Mouse (Mus musculus) layer of hippocampus, postnatal 36 days (tissue): ENCODE measurements around the gene Setd7. TPM values are rescaled to one million over a fixed set of nuclear protein-coding genes. Genes with fewer than 3 reads are reported as not detected.
"Not testable (repeated sequence)": the region's sequence is repeated elsewhere in the genome, so short reads cannot be mapped to it uniquely, and the experiment has no call there.

Source experiments
- DNase-seq, 2 experiments: peaks; one replicate each; pipeline ENCODE4 v3.0.0; 2022
- total RNA-seq, 2 experiments: library from RNA; stranded (reverse); gene quantifications; 2 replicates each; pipeline ENCODE4 v1.2.3; 2021

The Setd7 gene
- total RNA-seq, result 100 to 1,000 TPM; 159 to 165 TPM

DNA sequence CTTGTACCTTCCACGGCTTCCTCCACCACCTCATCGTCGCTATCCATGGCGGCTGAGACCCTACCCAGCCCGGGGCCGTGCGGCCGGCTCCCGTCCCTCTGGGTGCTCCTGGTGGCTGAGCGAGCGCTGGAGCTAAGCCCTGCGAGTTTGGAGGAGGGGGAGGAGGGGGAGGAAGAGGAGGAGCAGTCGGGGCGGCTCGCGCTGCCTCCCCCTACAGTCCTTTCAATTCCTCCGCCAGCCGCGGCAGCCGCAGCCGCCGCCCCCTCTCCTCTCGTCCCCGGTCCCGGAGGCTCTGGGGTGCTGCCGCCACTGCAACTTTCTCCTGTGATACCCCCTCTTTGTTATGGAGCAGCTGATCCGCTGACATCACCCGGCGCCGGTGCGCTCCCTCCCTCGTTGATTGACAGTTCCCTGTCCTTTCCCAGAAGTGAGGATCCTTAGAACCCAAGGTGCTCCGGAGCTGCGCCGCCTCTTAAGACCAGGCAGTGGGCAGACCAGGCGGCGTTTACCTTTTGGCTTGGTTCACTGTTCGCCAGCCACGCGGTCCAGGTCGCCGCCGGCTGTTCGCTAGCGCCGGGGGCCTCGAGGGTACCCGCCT lies at the start of gene Setd7:
Gene Setd7 (minus strand): TSS at position 369 of the 598 bp plus-strand sequence.
- peak; percentile 81 to 83 for DNase-seq

DNA sequence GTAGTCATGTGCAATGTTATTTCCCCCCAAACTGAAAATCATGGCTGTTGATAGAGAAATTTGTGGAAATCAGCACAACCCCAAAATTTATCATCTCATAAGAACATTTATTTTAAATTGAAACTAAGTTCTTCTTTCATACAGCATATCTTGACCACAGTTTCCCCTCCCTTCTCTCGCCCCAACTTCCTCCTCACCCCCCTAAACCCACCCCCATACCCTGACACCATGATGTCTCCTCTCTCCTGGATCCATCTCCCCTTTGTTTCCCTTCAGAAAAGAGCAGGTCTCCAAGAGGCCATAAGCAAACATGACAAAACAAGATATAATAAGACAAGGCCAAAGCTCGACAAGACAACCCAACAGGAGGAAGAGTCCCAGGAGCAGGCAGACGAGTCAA lies 43.8 kb upstream of the Setd7 start:
- no peak for DNase-seq

- DNase-seq, result peak; percentile 74
Measured at GRCm38 (mm10) chr3:51603705-51604291, 43.1 kb upstream of the Setd7 start.

- no peak for DNase-seq
Measured at GRCm38 (mm10) chr3:51601461-51601860, 40.8 kb upstream of the Setd7 start.

DNA sequence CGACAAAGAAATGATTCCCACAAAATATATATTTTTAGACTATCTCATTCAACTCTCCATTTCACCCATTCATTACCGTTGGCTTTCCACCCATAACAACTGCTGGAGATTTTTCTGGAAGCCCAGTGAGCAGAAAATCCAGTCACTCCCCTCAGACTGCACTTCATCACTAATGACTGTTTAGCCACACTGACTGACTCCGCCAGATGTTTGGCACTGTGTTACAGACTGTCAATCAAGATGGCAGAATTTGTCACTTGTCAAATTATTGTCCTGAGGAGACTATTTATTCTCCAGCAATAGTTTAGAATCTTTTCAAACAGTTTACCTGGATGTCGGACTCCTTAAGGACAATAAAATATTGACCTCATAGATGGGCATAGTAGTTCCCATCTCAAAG lies 40.0 kb upstream of the Setd7 start:
- no peak for DNase-seq

DNA sequence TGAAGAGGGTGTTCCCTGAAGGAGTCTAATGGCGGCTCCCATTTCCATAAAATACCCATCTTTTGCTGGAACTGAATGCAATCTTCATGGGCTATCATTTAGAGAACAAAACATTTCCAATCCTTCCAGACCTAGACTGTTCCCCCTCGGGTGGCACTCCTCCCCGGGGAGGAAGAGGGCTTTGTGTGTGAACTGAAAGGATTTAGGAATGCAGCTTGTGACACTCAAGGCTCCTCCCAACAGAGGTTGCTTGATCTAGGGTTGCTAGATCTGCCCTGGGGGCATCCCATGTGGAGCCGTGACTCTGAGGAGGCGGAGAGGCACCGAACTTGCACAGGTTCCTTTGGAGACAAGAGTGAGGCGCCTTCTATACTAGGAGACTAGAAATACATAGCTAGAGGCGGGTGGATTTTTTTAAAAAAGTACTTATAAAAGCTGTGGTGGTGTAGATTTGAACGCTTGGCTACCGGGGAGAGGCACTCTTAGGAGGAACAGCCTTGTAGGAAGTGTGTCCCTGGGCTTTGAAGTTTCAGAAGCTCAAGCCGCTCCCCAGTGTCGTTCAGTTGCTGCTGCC lies 38.5 kb upstream of the Setd7 start:
- no peak for DNase-seq

- no peak for DNase-seq
Measured at GRCm38 (mm10) chr3:51596538-51596937, 35.9 kb upstream of the Setd7 start.

GRCm38 (mm10) chr3:51593506-51593905 lies 32.8 kb upstream of the Setd7 start:
- no peak for DNase-seq

- no peak for DNase-seq
Measured at GRCm38 (mm10) chr3:51591591-51591990, 30.9 kb upstream of the Setd7 start.

GRCm38 (mm10) chr3:51590207-51590892 lies 29.7 kb upstream of the Setd7 start:
- no peak for DNase-seq

- no peak for DNase-seq
Measured at GRCm38 (mm10) chr3:51587697-51588262, 27.1 kb upstream of the Setd7 start.

DNA sequence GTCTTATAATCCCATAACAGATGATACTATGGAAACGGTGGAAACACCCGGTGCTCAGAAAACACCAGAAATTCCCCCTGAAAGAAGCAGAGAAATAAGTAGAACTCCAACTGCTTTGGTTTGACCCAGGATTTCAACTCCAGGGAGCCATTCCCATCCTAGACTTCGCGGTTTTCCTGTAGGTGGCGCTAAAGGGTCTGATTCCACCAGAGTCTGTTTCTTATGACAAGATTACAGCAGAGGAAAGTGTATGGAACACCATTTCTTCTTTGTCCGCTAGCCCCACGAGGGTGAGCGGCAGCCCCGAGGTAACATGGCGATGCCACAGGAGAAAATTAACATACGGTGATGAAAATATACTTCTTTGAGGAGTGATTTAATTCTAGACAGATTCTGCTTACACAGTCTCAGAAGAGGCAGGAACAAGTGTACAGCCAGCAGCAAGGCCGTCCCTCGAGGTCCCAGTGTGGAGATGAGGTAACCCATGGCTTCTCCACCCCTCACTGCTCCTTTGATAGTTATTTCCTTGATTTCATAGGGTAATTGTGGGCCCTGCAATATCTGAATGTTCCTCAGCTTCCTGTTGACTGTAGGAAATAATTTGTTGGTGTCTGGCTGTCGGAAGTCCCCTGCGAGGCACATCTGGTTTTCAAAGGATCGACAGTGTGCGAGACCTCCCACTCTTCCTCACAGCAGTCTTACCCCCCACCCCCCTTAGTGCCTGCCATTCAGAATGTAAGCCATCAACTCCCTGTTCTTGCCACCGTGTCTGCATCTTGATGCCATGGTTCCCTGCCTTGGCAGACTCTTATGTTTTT lies 23.1 kb upstream of the Setd7 start:
- DNase-seq, result peak; percentile 70 to 82

DNA sequence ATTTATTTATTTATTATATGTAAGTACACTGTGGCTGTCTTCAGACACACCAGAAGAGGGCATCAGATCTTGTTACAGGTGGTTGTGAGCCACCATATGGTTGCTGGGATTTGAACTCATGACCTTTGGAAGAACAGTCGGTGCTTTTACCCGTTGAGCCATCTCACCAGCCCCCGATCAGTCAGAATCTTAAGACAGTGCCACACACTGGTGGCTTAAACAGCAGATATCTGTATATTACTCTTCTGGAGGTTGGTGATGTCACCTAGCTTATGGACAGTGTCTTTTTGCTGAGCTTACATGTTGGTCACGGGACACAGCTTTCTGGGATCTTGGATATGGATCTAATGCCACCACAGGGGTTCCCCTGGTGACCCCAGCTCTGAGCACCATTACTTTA lies 18.6 kb upstream of the Setd7 start:
- DNase-seq, result not testable (repeated sequence)

DNA sequence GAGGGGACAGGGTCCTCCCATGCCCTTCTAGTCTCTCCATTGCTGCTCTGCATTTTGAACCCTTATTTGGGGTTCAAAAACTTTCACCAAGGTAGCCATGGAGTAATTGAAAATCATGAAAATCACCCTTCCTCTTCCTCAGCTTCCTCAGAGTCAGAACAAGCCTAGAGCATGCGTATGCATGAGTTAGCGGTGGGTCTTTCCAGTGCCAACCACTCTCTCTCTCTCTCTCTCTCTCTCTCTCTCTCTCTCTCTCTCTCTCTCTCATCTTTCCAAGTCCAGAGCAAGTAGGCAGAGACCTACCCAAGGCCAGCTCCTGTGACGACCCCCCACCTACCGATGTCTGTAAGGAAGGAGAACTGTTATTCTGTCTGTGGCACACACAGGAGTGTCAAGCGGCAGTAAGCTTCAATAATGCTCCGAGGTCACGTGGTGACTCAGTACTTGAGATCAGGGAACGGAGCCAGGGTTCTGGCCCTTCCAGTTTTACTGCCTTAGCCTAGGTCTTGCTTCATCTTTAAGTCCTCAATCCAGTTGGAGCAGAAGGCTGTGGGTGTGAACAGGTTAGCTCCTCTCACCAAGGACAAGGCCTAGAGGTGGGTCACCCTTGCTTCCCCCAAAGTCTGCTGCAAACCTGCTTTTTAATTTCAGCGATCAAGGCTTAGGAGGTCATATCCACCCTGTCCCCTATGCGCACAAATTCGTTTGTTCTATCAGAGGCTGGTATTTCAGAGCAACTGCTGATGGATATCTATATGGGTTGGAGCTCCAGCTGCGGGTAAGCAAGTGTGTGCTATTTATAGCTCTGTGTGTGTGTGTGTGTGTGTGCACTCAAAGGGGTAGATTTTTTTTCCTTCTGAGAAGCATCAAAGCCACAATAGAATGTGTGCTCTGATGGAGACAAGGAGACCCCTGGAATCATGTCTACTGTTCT lies 17.4 kb upstream of the Setd7 start:
- no peak for DNase-seq

DNA sequence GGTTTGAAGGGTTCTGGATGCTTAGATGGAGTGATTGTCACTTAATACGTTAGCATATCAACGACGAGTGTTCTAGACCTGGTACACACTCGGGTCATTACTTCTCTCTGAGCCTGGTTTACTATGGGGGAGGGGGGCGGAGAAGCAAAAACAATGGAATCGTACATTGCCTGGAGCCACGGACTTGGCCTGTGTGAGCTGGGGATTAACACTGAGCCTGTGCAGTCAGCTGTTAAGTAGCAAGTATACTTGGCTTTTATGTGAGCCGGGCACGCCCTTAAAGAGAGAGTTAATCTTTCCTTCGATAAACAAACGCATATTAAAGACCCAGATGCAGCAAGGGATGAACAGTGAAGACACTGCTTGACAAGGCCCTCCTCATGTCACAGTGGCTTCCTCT lies 16.7 kb upstream of the Setd7 start:
- no peak for DNase-seq

GRCm38 (mm10) chr3:51573915-51574314 lies 13.2 kb upstream of the Setd7 start:
- DNase-seq, result no peak

- no peak for DNase-seq
Measured at GRCm38 (mm10) chr3:51570200-51570599, 9.5 kb upstream of the Setd7 start.

DNA sequence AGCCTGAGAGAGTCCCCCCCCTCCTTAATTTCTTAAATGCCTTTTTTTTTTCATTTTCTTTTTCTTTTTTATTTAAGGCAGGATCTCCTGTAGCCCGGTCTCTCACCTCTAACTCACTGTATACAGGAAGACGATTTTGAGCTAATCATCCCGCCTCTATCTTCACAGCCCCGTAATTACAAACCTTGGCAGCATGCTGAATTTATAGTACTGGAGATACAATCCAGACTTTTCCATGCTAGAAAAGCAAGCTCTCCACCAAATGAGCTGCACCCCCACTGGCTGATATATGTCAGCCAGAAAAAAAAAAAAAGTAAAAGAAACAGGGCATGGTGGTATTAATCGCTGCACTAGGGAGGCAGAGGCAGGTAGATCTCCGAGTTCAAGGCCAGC lies 1.3 kb upstream of the Setd7 start:
- DNase-seq, result no peak

DNA sequence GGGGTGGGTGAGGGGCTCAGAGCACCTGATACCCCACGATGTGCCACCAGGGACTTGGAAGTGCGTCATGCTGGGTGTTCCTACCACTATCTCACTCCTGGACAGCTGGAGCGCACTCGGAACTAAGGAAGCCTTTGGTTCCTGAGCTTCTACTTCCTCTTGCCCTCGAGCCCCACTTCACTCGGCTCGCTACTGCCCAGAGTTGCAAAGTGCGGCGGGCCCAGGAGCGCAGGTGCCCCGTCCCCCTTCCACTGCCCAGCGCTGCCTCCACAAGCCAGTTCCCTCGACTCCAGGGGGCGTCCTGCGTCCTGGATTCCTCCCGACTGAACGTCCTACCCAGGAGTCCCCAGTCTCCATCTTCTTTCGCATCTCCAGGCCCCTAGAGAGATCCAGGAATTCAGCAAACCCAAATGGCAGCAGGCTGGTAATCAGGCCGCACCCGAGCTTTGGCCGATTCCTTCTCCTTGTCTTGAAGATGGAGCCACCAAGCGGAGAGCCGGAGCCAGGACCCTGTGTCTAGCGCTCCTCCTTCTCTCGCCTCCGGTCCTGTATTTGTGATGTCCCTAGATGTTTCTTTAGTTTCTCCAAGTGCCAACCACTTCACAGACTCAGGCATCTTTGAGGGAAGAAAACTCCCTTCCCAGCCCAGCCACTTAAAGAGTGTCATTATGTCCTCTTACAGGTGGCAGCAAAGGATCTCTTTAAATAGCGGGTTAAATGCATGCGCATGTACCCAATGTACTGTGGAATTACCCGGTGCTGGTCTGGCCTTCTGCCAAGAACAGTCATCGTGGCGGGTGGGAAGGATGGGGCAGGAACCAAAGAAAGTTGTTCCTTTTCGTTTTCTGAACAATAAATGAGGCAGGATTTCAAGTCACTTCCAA lies 672 bp upstream of the Setd7 start:
- DNase-seq, result peak; percentile 47 to 54
